Mouse (Mus musculus): ENCODE measurements around the gene Dapk1. TPM values are rescaled to one million over a fixed set of nuclear protein-coding genes. Genes with fewer than 3 reads are reported as not detected.

Dapk1 gene
- polyA plus RNA-seq, 1 experiment from 2014 or later, result 21.4 TPM

GRCm38 (mm10) chr13:60740248-60740647, 138.5 kb downstream of the Dapk1 start:
- H3K27me3 ChIP-seq, result no peaks in the 10 kb centered on the region
- peaks cover 9% of the 10 kb centered on the region; the same call in 1 of the 2 replicates for H3K4me1 ChIP-seq (replicated peaks)
- no peak overlapping the region for H3K4me3 ChIP-seq (replicated peaks)
- H3K36me3 ChIP-seq, result peaks cover 31% of the 10 kb centered on the region
- ATAC-seq (ENCODE audit: insufficient number of reproducible peaks, insufficient read depth, low FRiP score, low TSS enrichment, low read depth), result no peak
- 90% methylated on average over 6 of the region's 6 CpGs for WGBS
- no peak overlapping the region for H3K27ac ChIP-seq
- H3K4me2 ChIP-seq, result no peak overlapping the region
- H3K9me3 ChIP-seq, result no peaks in the 10 kb centered on the region
- H3K9ac ChIP-seq (replicated peaks), result no peak overlapping the region

GRCm38 (mm10) chr13:60742611-60743010, 140.9 kb downstream of the Dapk1 start:
- WGBS, result 85% methylated on average over 3 of the region's 3 CpGs
- H3K27ac ChIP-seq, result no peak overlapping the region

GRCm38 (mm10) chr13:60743381-60744077, 141.8 kb downstream of the Dapk1 start:
- Histone ChIP-seq H3K4me1 (replicated peaks) (no peaks in the 10 kb centered on the region), H3K4me2 (no peak overlapping the region), H3K27ac (no peak overlapping the region), H3K4me3 (replicated peaks) (no peak overlapping the region), H3K9ac (replicated peaks) (no peak overlapping the region), H3K27me3 (no peaks in the 10 kb centered on the region), H3K36me3 (peaks cover 28% of the 10 kb centered on the region), H3K9me3 (no peaks in the 10 kb centered on the region)
- 76% methylated on average over 13 of the region's 13 CpGs for WGBS
- ATAC-seq (ENCODE audit: insufficient number of reproducible peaks, insufficient read depth, low FRiP score, low TSS enrichment, low read depth), result no peak

More at GRCm38 (mm10) chr13:60742611-60743010, 140.9 kb downstream of the Dapk1 start:
- Histone ChIP-seq H3K4me3 (replicated peaks) (no peak overlapping the region), H3K9me3 (no peaks in the 10 kb centered on the region), H3K9ac (replicated peaks) (no peak overlapping the region), H3K36me3 (peaks cover 20% of the 10 kb centered on the region), H3K4me2 (no peak overlapping the region), H3K27me3 (no peaks in the 10 kb centered on the region), H3K4me1 (replicated peaks) (peaks cover 7% of the 10 kb centered on the region; the same call in 1 of the 2 replicates)
- ATAC-seq (ENCODE audit: insufficient number of reproducible peaks, insufficient read depth, low FRiP score, low TSS enrichment, low read depth), result no peak

- no peaks in the 10 kb centered on the region for H3K27me3 ChIP-seq
- H3K36me3 ChIP-seq, result peaks cover 34% of the 10 kb centered on the region
- peak; percentile 66; the same call in 1 of the 2 replicates for ATAC-seq (ENCODE audit: insufficient number of reproducible peaks, insufficient read depth, low FRiP score, low TSS enrichment, low read depth)
- H3K4me2 ChIP-seq, result no peak overlapping the region
- H3K4me3 ChIP-seq (replicated peaks), result no peak overlapping the region
- no peak overlapping the region for H3K27ac ChIP-seq
- no peak overlapping the region for H3K9ac ChIP-seq (replicated peaks)
- H3K9me3 ChIP-seq, result no peaks in the 10 kb centered on the region
- 39% methylated on average over 7 of the region's 7 CpGs for WGBS
- no peaks in the 10 kb centered on the region for H3K4me1 ChIP-seq (replicated peaks)
Observed at GRCm38 (mm10) chr13:60744078-60744460, 142.3 kb downstream of the Dapk1 start.

GRCm38 (mm10) chr13:60744736-60745135, 143.0 kb downstream of the Dapk1 start:
- no peak for ATAC-seq (ENCODE audit: insufficient number of reproducible peaks, insufficient read depth, low FRiP score, low TSS enrichment, low read depth)
- no peaks in the 10 kb centered on the region for H3K27me3 ChIP-seq
- H3K4me2 ChIP-seq, result no peak overlapping the region
- H3K4me3 ChIP-seq (replicated peaks), result no peak overlapping the region
- H3K36me3 ChIP-seq, result peaks cover 36% of the 10 kb centered on the region
- WGBS, result 88% methylated on average over 3 of the region's 3 CpGs
- H3K4me1 ChIP-seq (replicated peaks), result no peaks in the 10 kb centered on the region
- H3K9me3 ChIP-seq, result no peaks in the 10 kb centered on the region
- H3K27ac ChIP-seq, result no peak overlapping the region
- no peak overlapping the region for H3K9ac ChIP-seq (replicated peaks)

- no peak overlapping the region for H3K4me3 ChIP-seq (replicated peaks)
- H3K4me2 ChIP-seq, result no peak overlapping the region
- H3K9me3 ChIP-seq, result no peaks in the 10 kb centered on the region
- H3K36me3 ChIP-seq, result peaks cover 36% of the 10 kb centered on the region
- no peaks in the 10 kb centered on the region for H3K4me1 ChIP-seq (replicated peaks)
- no peaks in the 10 kb centered on the region for H3K27me3 ChIP-seq
- no peak overlapping the region for H3K27ac ChIP-seq
- H3K9ac ChIP-seq (replicated peaks), result no peak overlapping the region
- 91% methylated on average over 12 of the region's 12 CpGs for WGBS
- ATAC-seq (ENCODE audit: insufficient number of reproducible peaks, insufficient read depth, low FRiP score, low TSS enrichment, low read depth), result no peak
Observed at GRCm38 (mm10) chr13:60745358-60745757, 143.6 kb downstream of the Dapk1 start.

- no peak overlapping the region for H3K27ac ChIP-seq
- WGBS, result 73% methylated on average over 1 of the region's 1 CpGs
- peaks cover 39% of the 10 kb centered on the region for H3K36me3 ChIP-seq
- H3K9me3 ChIP-seq, result no peaks in the 10 kb centered on the region
- no peak overlapping the region for H3K4me2 ChIP-seq
- no peak overlapping the region for H3K9ac ChIP-seq (replicated peaks)
- no peaks in the 10 kb centered on the region for H3K27me3 ChIP-seq
- ATAC-seq (ENCODE audit: insufficient number of reproducible peaks, insufficient read depth, low FRiP score, low TSS enrichment, low read depth), result no peak
- H3K4me3 ChIP-seq (replicated peaks), result no peak overlapping the region
- H3K4me1 ChIP-seq (replicated peaks), result no peaks in the 10 kb centered on the region
Observed at GRCm38 (mm10) chr13:60746271-60746670, 144.5 kb downstream of the Dapk1 start.

GRCm38 (mm10) chr13:60747201-60747600, 145.5 kb downstream of the Dapk1 start:
- no peak for ATAC-seq (ENCODE audit: insufficient number of reproducible peaks, insufficient read depth, low FRiP score, low TSS enrichment, low read depth)

GRCm38 (mm10) chr13:60748556-60748955, 146.8 kb downstream of the Dapk1 start:
- no peaks in the 10 kb centered on the region for H3K4me1 ChIP-seq (replicated peaks)
- ATAC-seq (ENCODE audit: insufficient number of reproducible peaks, insufficient read depth, low FRiP score, low TSS enrichment, low read depth), result no peak
- H3K4me3 ChIP-seq (replicated peaks), result no peak overlapping the region
- no peaks in the 10 kb centered on the region for H3K27me3 ChIP-seq
- H3K27ac ChIP-seq, result no peak overlapping the region
- 95% methylated on average over 2 of the region's 2 CpGs for WGBS
- H3K9ac ChIP-seq (replicated peaks), result no peak overlapping the region
- H3K36me3 ChIP-seq, result peaks cover 57% of the 10 kb centered on the region
- no peak overlapping the region for H3K4me2 ChIP-seq
- H3K9me3 ChIP-seq, result no peaks in the 10 kb centered on the region

More at GRCm38 (mm10) chr13:60747201-60747600, 145.5 kb downstream of the Dapk1 start:
- H3K9ac ChIP-seq (replicated peaks), result no peak overlapping the region
- no peaks in the 10 kb centered on the region for H3K4me1 ChIP-seq (replicated peaks)
- WGBS, result 88% methylated on average over 1 of the region's 1 CpGs
- no peak overlapping the region for H3K4me3 ChIP-seq (replicated peaks)
- H3K27ac ChIP-seq, result no peak overlapping the region
- no peaks in the 10 kb centered on the region for H3K27me3 ChIP-seq
- H3K4me2 ChIP-seq, result no peak overlapping the region
- no peaks in the 10 kb centered on the region for H3K9me3 ChIP-seq
- H3K36me3 ChIP-seq, result peaks cover 43% of the 10 kb centered on the region

GRCm38 (mm10) chr13:60750930-60751329, 149.2 kb downstream of the Dapk1 start:
- no peak for ATAC-seq (ENCODE audit: insufficient number of reproducible peaks, insufficient read depth, low FRiP score, low TSS enrichment, low read depth)
- Histone ChIP-seq H3K27ac (no peak overlapping the region), H3K4me2 (no peak overlapping the region), H3K4me1 (replicated peaks) (no peaks in the 10 kb centered on the region), H3K9ac (replicated peaks) (no peak overlapping the region), H3K27me3 (no peaks in the 10 kb centered on the region), H3K4me3 (replicated peaks) (no peak overlapping the region), H3K9me3 (no peaks in the 10 kb centered on the region), H3K36me3 (peaks cover 67% of the 10 kb centered on the region)
- WGBS, result 88% methylated on average over 7 of the region's 7 CpGs

- ATAC-seq (ENCODE audit: insufficient number of reproducible peaks, insufficient read depth, low FRiP score, low TSS enrichment, low read depth), result no peak
- peaks cover 69% of the 10 kb centered on the region for H3K36me3 ChIP-seq
- H3K9me3 ChIP-seq, result no peaks in the 10 kb centered on the region
- H3K9ac ChIP-seq (replicated peaks), result no peak overlapping the region
- 97% methylated on average over 6 of the region's 6 CpGs for WGBS
- H3K27me3 ChIP-seq, result no peaks in the 10 kb centered on the region
- H3K4me1 ChIP-seq (replicated peaks), result no peaks in the 10 kb centered on the region
- no peak overlapping the region for H3K4me2 ChIP-seq
- no peak overlapping the region for H3K4me3 ChIP-seq (replicated peaks)
- H3K27ac ChIP-seq, result no peak overlapping the region
Observed at GRCm38 (mm10) chr13:60753216-60753615, 151.5 kb downstream of the Dapk1 start.

GRCm38 (mm10) chr13:60755251-60755650, 153.5 kb downstream of the Dapk1 start:
- Histone ChIP-seq H3K9ac (replicated peaks) (no peak overlapping the region), H3K4me2 (no peak overlapping the region), H3K27ac (no peak overlapping the region), H3K4me3 (replicated peaks) (no peak overlapping the region), H3K27me3 (no peaks in the 10 kb centered on the region), H3K36me3 (peaks cover 52% of the 10 kb centered on the region), H3K4me1 (replicated peaks) (no peaks in the 10 kb centered on the region), H3K9me3 (no peaks in the 10 kb centered on the region)
- 33% methylated on average over 2 of the region's 2 CpGs for WGBS
- no peak for ATAC-seq (ENCODE audit: insufficient number of reproducible peaks, insufficient read depth, low FRiP score, low TSS enrichment, low read depth)
